Mouse (Mus musculus): ENCODE data around the gene Rrp12. TPM values are rescaled to one million over a fixed set of nuclear protein-coding genes. Genes with fewer than 3 reads are reported as not detected.
A peak's percentile ranks its signal among the peaks of the same experiment; 100 is the strongest.

The Rrp12 gene
- polyA plus RNA-seq, 1 experiment from 2014 or later = 27.3 TPM

GRCm38 (mm10) chr19:41829381-41830105 lies 66.4 kb downstream of the Rrp12 start, which contains the start of gene Frat1:
Gene Frat1 (plus strand): TSS chr19:41829970.
- no peaks in the 10 kb centered on the region for H3K9me3 ChIP-seq
- peaks cover 25% of the 10 kb centered on the region for H3K27me3 ChIP-seq (ENCODE audit: insufficient read depth, poor library complexity, severe bottlenecking)
- DNase-seq (ENCODE audit: low spot score) = peak; percentile 95
- H3K36me3 ChIP-seq = no peaks in the 10 kb centered on the region
- peak within 1 kb of the TSS; percentile 96 for H3K27ac ChIP-seq
- under 1% methylated on average over 39 of the region's 39 CpGs for WGBS
- H3K4me1 ChIP-seq (replicated peaks) = peaks cover 39% of the 10 kb centered on the region
- H3K4me3 ChIP-seq = peak within 1 kb of the TSS; percentile 85

DNA sequence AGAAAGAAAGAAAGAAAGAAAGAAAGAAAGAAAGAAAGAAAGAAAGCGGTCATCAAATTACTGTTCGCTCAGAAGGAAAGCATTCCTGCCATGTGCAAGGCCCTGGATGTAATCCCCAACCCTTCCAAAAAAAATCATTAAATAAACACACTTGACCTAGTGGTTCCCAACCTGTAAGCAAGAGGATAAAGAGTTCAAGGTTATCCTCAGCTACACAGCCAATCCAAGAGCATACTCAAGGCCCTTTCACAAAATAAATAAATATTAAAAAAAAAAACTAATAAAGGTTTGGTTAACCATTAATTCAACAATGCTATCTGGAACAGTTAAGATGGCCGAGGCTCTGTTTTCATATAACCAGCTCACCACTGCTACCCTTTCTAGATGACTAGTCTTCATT lies 67.0 kb downstream of the Rrp12 start:
- Histone ChIP-seq H3K36me3 (no peaks in the 10 kb centered on the region), H3K4me1 (replicated peaks) (peaks cover 39% of the 10 kb centered on the region), H3K27ac (peak overlapping the region; percentile 96), H3K27me3 (ENCODE audit: insufficient read depth, poor library complexity, severe bottlenecking) (peaks cover 25% of the 10 kb centered on the region), H3K4me3 (peak overlapping the region; percentile 85), H3K9me3 (no peaks in the 10 kb centered on the region)
- no peak for DNase-seq (ENCODE audit: low spot score)
- WGBS = 70% methylated on average over 3 of the region's 3 CpGs

GRCm38 (mm10) chr19:41826529-41826928 lies 69.4 kb downstream of the Rrp12 start:
- H3K9me3 ChIP-seq = no peaks in the 10 kb centered on the region
- H3K4me1 ChIP-seq (replicated peaks) = peaks cover 20% of the 10 kb centered on the region
- 90% methylated on average over 3 of the region's 3 CpGs for WGBS
- no peak for DNase-seq (ENCODE audit: low spot score)
- peaks cover 3% of the 10 kb centered on the region; the same call in 1 of the 2 replicates for H3K27me3 ChIP-seq (ENCODE audit: insufficient read depth, poor library complexity, severe bottlenecking)
- no peak overlapping the region for H3K4me3 ChIP-seq
- H3K36me3 ChIP-seq = no peaks in the 10 kb centered on the region
- H3K27ac ChIP-seq = no peak overlapping the region

DNA sequence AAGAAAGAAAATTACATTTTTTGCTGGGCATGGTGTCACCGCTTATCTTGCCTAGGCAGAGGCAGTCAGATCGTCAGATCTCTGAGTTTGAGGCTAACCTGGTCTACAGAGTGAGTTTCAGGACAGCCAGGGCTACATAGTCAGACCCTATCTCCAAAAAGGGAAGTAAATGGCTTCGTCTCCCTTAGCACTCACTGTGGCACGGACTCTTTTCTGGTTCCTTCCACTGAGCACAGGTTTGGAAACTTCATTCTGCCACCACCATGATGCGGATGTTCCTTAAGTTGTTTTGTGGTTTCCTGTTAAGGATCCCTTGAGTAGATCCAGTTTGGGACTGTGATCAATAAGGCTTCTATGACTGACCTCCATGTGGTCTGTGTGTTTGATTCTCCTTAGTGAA lies 71.0 kb downstream of the Rrp12 start:
- Histone ChIP-seq H3K9me3 (no peaks in the 10 kb centered on the region), H3K27ac (no peak overlapping the region), H3K4me3 (no peak overlapping the region), H3K4me1 (replicated peaks) (peaks cover 17% of the 10 kb centered on the region), H3K36me3 (no peaks in the 10 kb centered on the region), H3K27me3 (ENCODE audit: insufficient read depth, poor library complexity, severe bottlenecking) (peaks cover 3% of the 10 kb centered on the region; the same call in 1 of the 2 replicates)
- 86% methylated on average over 5 of the region's 5 CpGs for WGBS
- no peak for DNase-seq (ENCODE audit: low spot score)

- DNase-seq (ENCODE audit: low spot score) = no peak
- Histone ChIP-seq H3K27ac (no peak overlapping the region), H3K27me3 (ENCODE audit: insufficient read depth, poor library complexity, severe bottlenecking) (peaks cover 3% of the 10 kb centered on the region; the same call in 1 of the 2 replicates), H3K9me3 (no peaks in the 10 kb centered on the region), H3K4me1 (replicated peaks) (peaks cover 13% of the 10 kb centered on the region), H3K36me3 (no peaks in the 10 kb centered on the region), H3K4me3 (no peak overlapping the region)
- 84% methylated on average over 1 of the region's 1 CpGs for WGBS
These were observed 73.4 kb downstream of the Rrp12 start for GRCm38 (mm10) chr19:41822589-41822988.

DNA sequence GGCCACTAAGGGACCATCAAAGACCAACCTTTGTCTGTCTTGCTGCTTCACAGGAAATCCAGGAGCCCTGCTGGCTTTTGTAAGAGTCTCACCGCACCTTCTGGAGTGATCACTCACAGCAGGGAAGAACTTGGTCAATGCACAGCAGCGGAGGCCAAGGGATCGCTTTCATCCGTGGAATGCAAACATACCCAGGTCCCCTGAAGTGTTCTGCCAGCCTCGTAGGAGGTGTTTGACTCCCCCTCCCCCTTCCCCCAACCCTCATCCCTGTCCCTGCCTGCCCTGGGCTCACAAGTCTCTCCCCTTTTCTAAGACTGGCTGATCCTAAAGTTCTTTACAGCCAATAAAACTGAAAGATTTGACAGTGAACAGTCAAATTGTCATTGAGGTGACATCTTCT lies 74.5 kb downstream of the Rrp12 start:
- peaks cover 19% of the 10 kb centered on the region for H3K4me1 ChIP-seq (replicated peaks)
- DNase-seq (ENCODE audit: low spot score) = no peak
- H3K27ac ChIP-seq = peak overlapping the region; percentile 51
- no peaks in the 10 kb centered on the region for H3K36me3 ChIP-seq
- no peak overlapping the region for H3K4me3 ChIP-seq
- no peaks in the 10 kb centered on the region for H3K9me3 ChIP-seq
- 6% methylated on average over 5 of the region's 5 CpGs for WGBS
- peaks cover 3% of the 10 kb centered on the region; the same call in 1 of the 2 replicates for H3K27me3 ChIP-seq (ENCODE audit: insufficient read depth, poor library complexity, severe bottlenecking)

DNA sequence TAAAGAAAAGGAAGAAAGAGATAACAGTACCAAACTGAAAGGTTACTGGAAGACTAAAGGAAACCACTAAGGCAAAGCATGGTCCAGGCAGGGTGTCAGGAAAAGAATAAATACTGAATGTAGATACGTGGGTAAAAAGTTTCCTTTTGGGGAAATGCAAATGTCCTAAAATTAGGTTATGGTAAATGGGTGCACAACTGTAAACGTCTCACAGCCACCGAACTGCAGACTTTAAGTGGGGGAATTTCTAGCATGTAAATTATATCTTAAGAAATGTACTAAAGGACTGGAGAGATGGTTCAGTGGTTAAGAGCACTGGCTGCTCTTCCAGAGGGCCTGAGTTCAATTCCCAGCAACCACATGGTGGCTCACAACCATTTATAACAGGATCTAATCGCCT lies 77.2 kb downstream of the Rrp12 start:
- no peak for DNase-seq (ENCODE audit: low spot score)
- 87% methylated on average over 4 of the region's 4 CpGs for WGBS
- peaks cover 19% of the 10 kb centered on the region for H3K4me1 ChIP-seq (replicated peaks)
- H3K4me3 ChIP-seq = no peak overlapping the region
- no peaks in the 10 kb centered on the region for H3K36me3 ChIP-seq
- peaks cover 3% of the 10 kb centered on the region; the same call in 1 of the 2 replicates for H3K27me3 ChIP-seq (ENCODE audit: insufficient read depth, poor library complexity, severe bottlenecking)
- no peak overlapping the region for H3K27ac ChIP-seq
- H3K9me3 ChIP-seq = no peaks in the 10 kb centered on the region

- DNase-seq (ENCODE audit: low spot score) = no peak
- Histone ChIP-seq H3K27me3 (ENCODE audit: insufficient read depth, poor library complexity, severe bottlenecking) (peaks cover 3% of the 10 kb centered on the region; the same call in 1 of the 2 replicates), H3K9me3 (no peaks in the 10 kb centered on the region), H3K4me1 (replicated peaks) (peaks cover 19% of the 10 kb centered on the region), H3K36me3 (no peaks in the 10 kb centered on the region), H3K4me3 (no peak overlapping the region), H3K27ac (peak overlapping the region; percentile 62)
- WGBS = 50% methylated on average over 10 of the region's 10 CpGs
These were observed 78.6 kb downstream of the Rrp12 start for GRCm38 (mm10) chr19:41817325-41817724.

DNA sequence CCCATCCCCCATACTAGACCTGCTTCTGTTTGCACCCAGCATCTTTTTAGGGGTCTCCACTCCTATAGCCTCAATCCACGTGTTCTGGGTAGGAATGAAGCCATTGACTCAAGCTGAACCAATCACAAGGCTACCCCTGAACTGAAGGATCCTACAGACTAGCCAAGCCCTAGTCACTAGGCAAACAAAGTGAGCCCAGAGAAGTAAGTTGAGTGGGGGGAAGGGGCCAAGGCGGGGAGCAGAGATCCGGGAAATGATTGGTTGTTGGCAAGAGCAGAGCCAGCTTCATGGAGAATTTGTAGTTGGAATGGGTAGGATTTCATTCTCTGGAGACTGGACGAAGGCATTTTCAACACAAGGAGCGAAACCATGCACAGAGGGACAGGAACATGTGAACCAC lies 79.1 kb downstream of the Rrp12 start:
- no peak for DNase-seq (ENCODE audit: low spot score)
- 49% methylated on average over 5 of the region's 5 CpGs for WGBS
- H3K27me3 ChIP-seq (ENCODE audit: insufficient read depth, poor library complexity, severe bottlenecking) = peaks cover 3% of the 10 kb centered on the region; the same call in 1 of the 2 replicates
- peak overlapping the region; percentile 62 for H3K27ac ChIP-seq
- H3K9me3 ChIP-seq = no peaks in the 10 kb centered on the region
- no peak overlapping the region for H3K4me3 ChIP-seq
- peaks cover 19% of the 10 kb centered on the region for H3K4me1 ChIP-seq (replicated peaks)
- H3K36me3 ChIP-seq = no peaks in the 10 kb centered on the region

GRCm38 (mm10) chr19:41816410-41816809 lies 79.6 kb downstream of the Rrp12 start:
- Histone ChIP-seq H3K27me3 (ENCODE audit: insufficient read depth, poor library complexity, severe bottlenecking) (peaks cover 3% of the 10 kb centered on the region; the same call in 1 of the 2 replicates), H3K4me1 (replicated peaks) (peaks cover 16% of the 10 kb centered on the region), H3K9me3 (no peaks in the 10 kb centered on the region), H3K27ac (no peak overlapping the region), H3K4me3 (no peak overlapping the region), H3K36me3 (no peaks in the 10 kb centered on the region)
- DNase-seq (ENCODE audit: low spot score) = no peak
- WGBS = 77% methylated on average over 5 of the region's 5 CpGs

GRCm38 (mm10) chr19:41813374-41813773 lies 82.6 kb downstream of the Rrp12 start:
- Histone ChIP-seq H3K9me3 (no peaks in the 10 kb centered on the region), H3K4me1 (replicated peaks) (peaks cover 10% of the 10 kb centered on the region), H3K27ac (no peak overlapping the region), H3K4me3 (no peak overlapping the region), H3K27me3 (ENCODE audit: insufficient read depth, poor library complexity, severe bottlenecking) (no peaks in the 10 kb centered on the region), H3K36me3 (no peaks in the 10 kb centered on the region)
- no peak for DNase-seq (ENCODE audit: low spot score)
- WGBS = 92% methylated on average over 4 of the region's 4 CpGs

Measured in hindbrain, embryonic 10.5 days (tissue).